Mouse (Mus musculus): ENCODE measurements around the gene Schip1.

Gene Schip1

GRCm38 (mm10) chr3:68593073-68593867 is 528.7 kb downstream of the Schip1 start:
- no peak for DNase-seq

GRCm38 (mm10) chr3:68595316-68595925 is 530.8 kb downstream of the Schip1 start:
- no peak for DNase-seq

- no peak for DNase-seq
Measured at GRCm38 (mm10) chr3:68596938-68597337, 532.3 kb downstream of the Schip1 start.

GRCm38 (mm10) chr3:68602891-68603290 is 538.3 kb downstream of the Schip1 start:
- DNase-seq, result no peak

- no peak for DNase-seq
Measured at GRCm38 (mm10) chr3:68604467-68604866, 539.9 kb downstream of the Schip1 start.

- no peak for DNase-seq
Measured at GRCm38 (mm10) chr3:68604962-68605361, 540.4 kb downstream of the Schip1 start.

- DNase-seq, result no peak
Measured at GRCm38 (mm10) chr3:68605942-68606603, 541.5 kb downstream of the Schip1 start.

- DNase-seq, result no peak
Measured at GRCm38 (mm10) chr3:68606730-68607129, 542.1 kb downstream of the Schip1 start.

- no peak for DNase-seq
Measured at GRCm38 (mm10) chr3:68607336-68607735, 542.7 kb downstream of the Schip1 start.

- no peak for DNase-seq
Measured at GRCm38 (mm10) chr3:68608848-68609497, 544.4 kb downstream of the Schip1 start.

GRCm38 (mm10) chr3:68610011-68610410 is 545.4 kb downstream of the Schip1 start:
- DNase-seq, result no peak

GRCm38 (mm10) chr3:68610598-68611261 is 546.1 kb downstream of the Schip1 start:
- no peak for DNase-seq

GRCm38 (mm10) chr3:68615042-68615810 is 550.6 kb downstream of the Schip1 start:
- peak; percentile 14 for DNase-seq

- no peak for DNase-seq
Measured at GRCm38 (mm10) chr3:68616363-68616762, 551.8 kb downstream of the Schip1 start.

GRCm38 (mm10) chr3:68617708-68618107 is 553.1 kb downstream of the Schip1 start:
- DNase-seq, result no peak

- no peak for DNase-seq
Measured at GRCm38 (mm10) chr3:68619097-68619496, 554.5 kb downstream of the Schip1 start.

- no peak for DNase-seq
Measured at GRCm38 (mm10) chr3:68621971-68622370, 557.4 kb downstream of the Schip1 start.

GRCm38 (mm10) chr3:68623036-68623435 is 558.4 kb downstream of the Schip1 start:
- no peak for DNase-seq

- no peak for DNase-seq
Measured at GRCm38 (mm10) chr3:68624471-68624870, 559.9 kb downstream of the Schip1 start.

GRCm38 (mm10) chr3:68630261-68630660 is 565.7 kb downstream of the Schip1 start:
- no peak for DNase-seq

- DNase-seq, result no peak
Measured at GRCm38 (mm10) chr3:68630821-68631220, 566.2 kb downstream of the Schip1 start.

- no peak for DNase-seq
Measured at GRCm38 (mm10) chr3:68632714-68633113, 568.1 kb downstream of the Schip1 start.
